Mouse (Mus musculus): ENCODE measurements around the gene Inf2. TPM values are rescaled to one million over a fixed set of nuclear protein-coding genes. Genes with fewer than 3 reads are reported as not detected.

The Inf2 gene
- polyA plus RNA-seq, 1 experiment from 2014 or later = 1.7 TPM

DNA sequence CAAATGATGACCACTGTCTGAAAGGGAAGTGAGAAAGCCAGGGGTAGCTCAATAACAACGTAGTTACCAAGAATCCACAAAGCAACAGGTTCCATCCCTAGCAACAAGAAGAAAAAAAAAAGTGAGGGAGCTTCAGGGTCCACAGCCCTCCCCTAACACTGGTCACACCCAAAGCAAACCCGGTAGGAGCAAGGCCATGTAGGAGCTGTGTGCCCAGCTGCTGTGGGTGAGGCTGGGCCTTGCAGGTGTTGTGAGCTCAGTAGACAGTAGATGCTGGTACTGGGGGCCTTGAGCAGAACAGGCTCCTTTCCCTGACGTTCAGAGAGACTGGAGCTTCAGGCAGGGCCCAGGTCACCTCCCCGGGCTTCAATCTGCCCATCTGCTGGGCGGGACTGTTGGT is 36.1 kb upstream of the Inf2 start:
- H3K4me2 ChIP-seq = no peak overlapping the region
- no peaks in the 10 kb centered on the region for H3K36me3 ChIP-seq
- H3K27ac ChIP-seq (replicated peaks) = no peak overlapping the region
- ATAC-seq (ENCODE audit: low FRiP score) = peak; percentile 40; the same call in 1 of the 2 replicates
- peaks cover 9% of the 10 kb centered on the region; the same call in 1 of the 2 replicates for H3K4me1 ChIP-seq
- H3K9ac ChIP-seq (replicated peaks) = 0 out of 2 replicates have a peak overlapping the region, but pooled peaks have one; percentile 7
- H3K4me3 ChIP-seq (replicated peaks) = no peak overlapping the region
- WGBS = 62% methylated on average over 5 of the region's 5 CpGs
- H3K9me3 ChIP-seq (replicated peaks) = no peaks in the 10 kb centered on the region
- H3K27me3 ChIP-seq (replicated peaks) = no peaks in the 10 kb centered on the region

DNA sequence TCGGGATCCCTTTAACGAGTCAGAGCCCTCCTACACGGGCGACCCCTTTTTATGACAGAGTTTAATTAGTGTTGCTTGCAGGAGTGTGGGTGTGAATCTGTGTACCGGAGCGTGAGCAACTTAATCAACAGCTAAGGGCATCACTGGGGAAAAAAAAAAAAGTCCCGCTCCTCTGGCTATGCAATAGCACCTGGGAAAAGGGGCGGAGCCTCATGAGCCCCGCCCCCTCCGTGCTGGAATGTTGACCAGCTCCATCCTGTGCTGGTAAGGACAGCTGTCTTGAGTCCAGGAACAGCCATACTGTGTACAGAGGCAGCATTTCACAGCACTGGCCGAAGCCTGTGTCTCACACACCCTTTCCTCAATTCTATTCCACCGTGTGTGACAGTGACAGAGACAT is 33.7 kb upstream of the Inf2 start:
- Histone ChIP-seq H3K4me2 (no peak overlapping the region), H3K4me1 (peaks cover 9% of the 10 kb centered on the region; the same call in 1 of the 2 replicates), H3K27me3 (replicated peaks) (no peaks in the 10 kb centered on the region), H3K4me3 (replicated peaks) (no peak overlapping the region), H3K36me3 (no peaks in the 10 kb centered on the region), H3K9me3 (replicated peaks) (no peaks in the 10 kb centered on the region), H3K27ac (replicated peaks) (no peak overlapping the region), H3K9ac (replicated peaks) (no peak overlapping the region)
- no peak for ATAC-seq (ENCODE audit: low FRiP score)
- WGBS = 20% methylated on average over 12 of the region's 12 CpGs

DNA sequence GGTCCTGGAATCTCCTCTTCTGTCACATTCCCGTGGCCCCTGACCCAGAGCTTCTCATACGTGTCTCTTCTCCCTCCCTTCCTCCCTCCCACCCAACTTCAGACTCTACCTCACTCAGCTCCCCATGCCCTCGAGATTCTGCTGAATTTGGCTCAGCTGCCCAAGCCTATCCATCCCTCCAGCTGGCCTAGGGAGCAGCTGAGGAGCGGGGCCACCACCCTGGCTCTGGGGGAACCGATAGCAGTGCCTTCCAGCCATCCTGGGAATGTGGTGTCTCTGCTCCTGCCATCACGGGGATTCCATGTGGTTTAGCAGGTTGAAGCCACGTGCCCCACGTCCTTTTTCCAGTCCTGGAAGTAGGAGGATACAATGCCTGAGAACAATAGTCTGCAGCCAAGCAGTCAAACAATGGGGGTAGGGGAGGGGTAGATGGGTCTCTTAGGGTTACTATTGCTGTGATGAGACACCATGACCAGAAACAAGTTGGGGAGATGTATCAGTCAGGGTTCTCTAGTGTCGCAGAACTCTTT is 32.0 kb upstream of the Inf2 start:
- H3K4me1 ChIP-seq = peaks cover 9% of the 10 kb centered on the region; the same call in 1 of the 2 replicates
- no peak overlapping the region for H3K27ac ChIP-seq (replicated peaks)
- H3K4me2 ChIP-seq = no peak overlapping the region
- no peaks in the 10 kb centered on the region for H3K9me3 ChIP-seq (replicated peaks)
- 75% methylated on average over 9 of the region's 9 CpGs for WGBS
- no peak for ATAC-seq (ENCODE audit: low FRiP score)
- H3K9ac ChIP-seq (replicated peaks) = no peak overlapping the region
- no peaks in the 10 kb centered on the region for H3K27me3 ChIP-seq (replicated peaks)
- no peaks in the 10 kb centered on the region for H3K36me3 ChIP-seq
- no peak overlapping the region for H3K4me3 ChIP-seq (replicated peaks)

DNA sequence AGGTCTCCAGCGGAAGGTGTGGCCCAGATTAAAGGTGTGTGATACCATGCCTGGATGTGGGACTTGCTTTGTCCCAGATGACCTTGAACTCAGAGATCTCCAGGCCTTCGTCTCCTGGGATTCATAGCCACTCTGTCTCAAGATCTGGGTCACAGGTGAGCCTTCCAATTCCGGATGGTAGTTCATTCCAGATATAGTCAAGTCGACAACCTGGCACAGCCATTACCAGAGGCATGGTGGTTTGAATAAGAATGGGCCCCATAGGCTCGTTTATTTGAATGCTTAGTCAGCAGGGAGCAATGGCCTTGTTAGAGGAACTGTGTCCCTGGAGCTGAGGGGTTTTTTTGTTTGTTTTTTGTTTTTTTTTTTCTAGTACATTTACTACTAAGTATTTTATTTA is 31.4 kb upstream of the Inf2 start:
- H3K4me3 ChIP-seq (replicated peaks) = no peak overlapping the region
- no peak overlapping the region for H3K27ac ChIP-seq (replicated peaks)
- no peak overlapping the region for H3K9ac ChIP-seq (replicated peaks)
- H3K4me1 ChIP-seq = peaks cover 5% of the 10 kb centered on the region; the same call in 1 of the 2 replicates
- no peak overlapping the region for H3K4me2 ChIP-seq
- no peaks in the 10 kb centered on the region for H3K36me3 ChIP-seq
- no peaks in the 10 kb centered on the region for H3K9me3 ChIP-seq (replicated peaks)
- ATAC-seq (ENCODE audit: low FRiP score) = no peak
- no peaks in the 10 kb centered on the region for H3K27me3 ChIP-seq (replicated peaks)
- WGBS = 76% methylated on average over 5 of the region's 5 CpGs

DNA sequence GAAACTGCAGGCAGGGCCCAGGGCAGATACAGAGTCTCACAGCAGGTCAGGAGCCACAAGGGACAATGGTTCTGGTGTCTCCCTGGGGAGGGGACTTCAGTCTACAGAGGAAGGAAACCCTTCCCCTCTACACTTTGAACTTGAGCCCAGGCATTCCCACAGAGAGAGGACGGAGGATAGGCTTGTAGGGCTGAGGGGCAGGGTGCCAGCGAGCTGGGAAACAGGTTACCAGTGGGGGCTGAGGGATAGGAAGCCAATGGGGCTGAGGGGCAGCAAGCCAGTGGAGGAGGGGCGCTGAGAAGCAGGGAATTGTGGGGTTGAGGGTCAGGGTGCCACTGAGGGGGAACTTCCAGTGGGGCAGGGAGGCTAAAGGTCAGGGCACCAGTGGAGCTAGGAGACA is 29.4 kb upstream of the Inf2 start:
- no peaks in the 10 kb centered on the region for H3K27me3 ChIP-seq (replicated peaks)
- 55% methylated on average over 3 of the region's 3 CpGs for WGBS
- H3K27ac ChIP-seq (replicated peaks) = no peak overlapping the region
- no peak for ATAC-seq (ENCODE audit: low FRiP score)
- no peaks in the 10 kb centered on the region for H3K4me1 ChIP-seq
- no peaks in the 10 kb centered on the region for H3K9me3 ChIP-seq (replicated peaks)
- no peak overlapping the region for H3K4me3 ChIP-seq (replicated peaks)
- H3K9ac ChIP-seq (replicated peaks) = no peak overlapping the region
- no peak overlapping the region for H3K4me2 ChIP-seq
- no peaks in the 10 kb centered on the region for H3K36me3 ChIP-seq

DNA sequence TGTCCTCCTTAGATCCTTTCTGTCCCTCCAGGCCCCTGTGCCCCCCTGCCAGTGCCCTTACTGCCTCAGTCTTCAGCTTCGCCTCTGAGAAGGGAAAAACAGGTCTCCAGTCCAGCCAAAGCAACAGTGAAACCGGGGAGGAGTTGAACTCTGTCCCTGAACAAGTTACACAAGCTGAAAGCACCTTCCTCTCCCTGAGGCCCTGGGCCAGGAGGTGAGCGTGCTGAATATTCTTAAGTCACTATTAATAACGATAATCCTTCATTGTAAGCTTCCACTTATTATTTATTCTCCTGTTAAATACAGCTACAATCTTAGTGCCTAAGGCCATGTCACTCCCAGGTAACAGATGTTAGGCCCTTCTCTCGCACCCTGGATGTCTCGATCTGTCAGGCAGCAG is 28.9 kb upstream of the Inf2 start:
- H3K4me1 ChIP-seq = no peaks in the 10 kb centered on the region
- no peaks in the 10 kb centered on the region for H3K9me3 ChIP-seq (replicated peaks)
- 82% methylated on average over 6 of the region's 6 CpGs for WGBS
- no peak for ATAC-seq (ENCODE audit: low FRiP score)
- no peak overlapping the region for H3K4me3 ChIP-seq (replicated peaks)
- H3K9ac ChIP-seq (replicated peaks) = no peak overlapping the region
- no peak overlapping the region for H3K4me2 ChIP-seq
- no peaks in the 10 kb centered on the region for H3K36me3 ChIP-seq
- no peaks in the 10 kb centered on the region for H3K27me3 ChIP-seq (replicated peaks)
- H3K27ac ChIP-seq (replicated peaks) = no peak overlapping the region

DNA sequence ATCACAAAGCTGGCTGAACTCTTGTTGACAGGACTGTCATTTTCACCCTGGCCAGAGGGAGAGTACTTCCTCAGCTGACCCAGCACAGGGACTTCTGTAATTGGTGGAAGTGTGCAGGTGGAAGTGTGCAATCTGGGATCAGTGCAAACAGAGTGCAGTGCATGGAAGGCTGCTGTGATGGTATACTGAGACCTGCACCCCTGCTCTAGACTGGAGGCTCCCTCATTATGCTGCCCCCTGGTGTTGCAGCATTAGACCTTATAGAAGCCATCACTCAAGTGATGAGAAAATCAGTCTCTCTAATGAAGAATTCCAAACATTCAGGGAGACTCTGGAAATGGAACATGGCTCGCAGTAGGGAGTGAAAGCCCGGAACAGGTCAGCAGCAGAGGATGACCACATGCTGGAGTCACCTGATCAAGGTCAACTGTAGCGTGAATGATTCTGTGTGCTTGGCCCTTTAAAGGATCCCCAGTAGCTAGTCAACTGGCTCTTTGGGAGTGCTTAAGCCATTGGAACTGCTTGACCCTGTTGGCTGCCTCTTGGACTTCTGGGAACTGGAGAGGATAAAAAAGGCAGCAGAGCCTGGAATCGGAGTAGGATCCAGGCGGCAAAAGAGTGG is 28.3 kb upstream of the Inf2 start:
- Histone ChIP-seq H3K4me2 (no peak overlapping the region), H3K9ac (replicated peaks) (no peak overlapping the region), H3K4me3 (replicated peaks) (no peak overlapping the region), H3K27ac (replicated peaks) (no peak overlapping the region), H3K36me3 (no peaks in the 10 kb centered on the region), H3K4me1 (no peaks in the 10 kb centered on the region), H3K9me3 (replicated peaks) (no peaks in the 10 kb centered on the region), H3K27me3 (replicated peaks) (no peaks in the 10 kb centered on the region)
- WGBS = 64% methylated on average over 5 of the region's 5 CpGs
- no peak for ATAC-seq (ENCODE audit: low FRiP score)

DNA sequence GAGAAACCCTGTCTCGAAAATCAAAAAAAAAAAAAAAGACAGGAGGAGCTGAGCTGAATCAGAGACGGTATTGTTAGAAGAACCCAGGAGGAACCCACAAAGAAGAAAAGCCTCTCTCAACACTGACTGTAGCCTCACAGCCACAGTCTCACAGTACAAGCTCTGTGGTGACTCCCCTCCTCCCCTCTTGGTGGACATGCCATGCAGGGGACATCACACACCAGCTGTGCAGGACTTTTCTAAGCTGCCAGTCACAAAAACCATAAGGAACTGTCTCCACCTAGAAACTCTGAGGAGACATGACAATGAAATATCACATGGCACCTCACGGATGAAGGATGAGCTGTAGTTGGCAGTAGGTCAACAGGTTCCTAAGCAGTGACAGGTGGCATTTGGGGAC is 27.4 kb upstream of the Inf2 start:
- H3K27ac ChIP-seq (replicated peaks) = no peak overlapping the region
- H3K4me3 ChIP-seq (replicated peaks) = no peak overlapping the region
- H3K4me2 ChIP-seq = no peak overlapping the region
- 69% methylated on average over 3 of the region's 3 CpGs for WGBS
- no peak for ATAC-seq (ENCODE audit: low FRiP score)
- H3K27me3 ChIP-seq (replicated peaks) = no peaks in the 10 kb centered on the region
- no peaks in the 10 kb centered on the region for H3K9me3 ChIP-seq (replicated peaks)
- H3K9ac ChIP-seq (replicated peaks) = no peak overlapping the region
- no peaks in the 10 kb centered on the region for H3K4me1 ChIP-seq
- no peaks in the 10 kb centered on the region for H3K36me3 ChIP-seq

DNA sequence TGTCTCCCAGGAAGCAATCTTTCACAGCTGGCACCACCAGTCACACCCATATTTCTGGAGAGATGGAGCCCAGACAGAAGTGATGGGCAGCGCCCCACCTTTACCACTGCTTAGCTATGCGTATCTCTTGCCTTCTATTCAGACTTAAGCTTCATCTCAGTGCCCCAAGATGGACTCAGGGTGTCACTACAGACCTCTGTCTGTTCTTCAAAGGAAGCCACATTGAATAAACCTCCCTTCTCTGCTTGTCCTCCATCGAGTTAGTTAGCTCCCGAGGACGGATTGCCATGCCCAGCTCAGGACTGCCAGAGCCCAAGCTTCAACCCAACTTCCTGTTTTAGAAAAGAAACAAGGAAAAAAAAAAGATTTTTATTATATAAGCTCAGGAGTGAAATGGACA is 26.1 kb upstream of the Inf2 start:
- Histone ChIP-seq H3K27ac (replicated peaks) (no peak overlapping the region), H3K4me2 (no peak overlapping the region), H3K9ac (replicated peaks) (no peak overlapping the region), H3K4me1 (no peaks in the 10 kb centered on the region), H3K4me3 (replicated peaks) (no peak overlapping the region), H3K36me3 (no peaks in the 10 kb centered on the region), H3K9me3 (replicated peaks) (no peaks in the 10 kb centered on the region), H3K27me3 (replicated peaks) (no peaks in the 10 kb centered on the region)
- WGBS = 73% methylated on average over 5 of the region's 5 CpGs
- no peak for ATAC-seq (ENCODE audit: low FRiP score)

DNA sequence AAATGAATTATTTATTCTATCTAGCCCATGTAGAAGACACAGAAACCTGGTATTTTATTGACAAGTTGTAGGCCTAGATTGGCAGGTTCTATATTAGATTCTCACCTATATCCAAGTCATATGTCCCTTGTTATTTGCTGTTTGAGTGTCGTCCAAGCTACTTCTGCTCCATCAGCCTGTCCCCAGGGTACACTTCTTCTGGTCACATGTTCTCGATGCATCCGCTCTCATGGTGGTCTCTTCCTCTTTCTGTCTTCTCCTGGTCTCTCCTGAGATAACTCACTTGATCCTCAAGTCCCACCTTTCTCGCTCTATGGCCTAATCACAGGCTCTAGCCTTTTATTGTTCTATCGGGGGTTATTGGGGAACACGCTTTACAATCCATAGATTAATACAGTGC is 25.6 kb upstream of the Inf2 start:
- Histone ChIP-seq H3K9me3 (replicated peaks) (no peaks in the 10 kb centered on the region), H3K9ac (replicated peaks) (no peak overlapping the region), H3K4me2 (no peak overlapping the region), H3K27me3 (replicated peaks) (no peaks in the 10 kb centered on the region), H3K4me3 (replicated peaks) (no peak overlapping the region), H3K27ac (replicated peaks) (no peak overlapping the region), H3K36me3 (no peaks in the 10 kb centered on the region), H3K4me1 (no peaks in the 10 kb centered on the region)
- 79% methylated on average over 6 of the region's 6 CpGs for WGBS
- no peak for ATAC-seq (ENCODE audit: low FRiP score)

DNA sequence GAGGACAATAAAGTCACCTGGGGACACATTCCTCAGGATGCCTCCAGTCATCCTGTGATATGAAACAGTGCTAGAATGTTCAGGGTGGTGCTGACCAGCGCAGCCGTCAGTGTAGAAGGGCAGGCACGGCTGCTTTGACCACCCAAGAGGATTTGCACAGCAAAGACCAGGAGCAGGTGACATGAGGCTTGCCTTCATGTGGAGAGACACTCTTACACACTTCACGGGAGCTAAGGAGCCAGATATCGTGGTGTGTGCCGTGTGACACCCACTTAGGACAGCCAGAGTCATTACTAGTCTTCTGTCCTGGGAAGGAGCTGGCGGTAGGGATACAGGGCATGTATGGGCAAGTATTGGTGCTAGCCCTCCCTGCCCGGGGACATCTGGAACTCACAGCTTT is 18.4 kb upstream of the Inf2 start:
- H3K4me2 ChIP-seq = no peak overlapping the region
- H3K4me1 ChIP-seq = no peaks in the 10 kb centered on the region
- WGBS = 93% methylated on average over 8 of the region's 8 CpGs
- no peak overlapping the region for H3K4me3 ChIP-seq (replicated peaks)
- H3K27me3 ChIP-seq (replicated peaks) = no peaks in the 10 kb centered on the region
- H3K9me3 ChIP-seq (replicated peaks) = no peaks in the 10 kb centered on the region
- H3K9ac ChIP-seq (replicated peaks) = no peak overlapping the region
- no peaks in the 10 kb centered on the region for H3K36me3 ChIP-seq
- H3K27ac ChIP-seq (replicated peaks) = no peak overlapping the region
- no peak for ATAC-seq (ENCODE audit: low FRiP score)

DNA sequence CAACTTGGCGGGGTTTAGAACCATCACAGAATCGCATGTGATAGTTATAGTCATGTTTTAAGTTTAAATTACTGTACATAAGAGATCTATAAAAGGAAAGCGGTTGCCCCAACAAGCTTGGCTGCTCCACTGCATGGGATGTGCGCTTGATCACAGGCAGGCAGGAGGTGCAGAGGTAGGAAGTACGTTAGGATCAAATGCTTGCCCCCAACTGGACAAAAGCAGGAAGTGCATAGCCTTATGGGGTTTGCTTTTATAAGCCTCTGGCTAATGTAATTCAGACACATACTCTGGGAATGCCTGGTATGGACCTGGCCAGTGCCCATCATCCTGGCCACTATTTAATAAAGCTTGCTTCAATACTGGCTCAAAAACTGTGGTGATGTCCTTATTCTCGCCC is 17.5 kb upstream of the Inf2 start:
- H3K9ac ChIP-seq (replicated peaks) = no peak overlapping the region
- ATAC-seq (ENCODE audit: low FRiP score) = no peak
- no peaks in the 10 kb centered on the region for H3K9me3 ChIP-seq (replicated peaks)
- no peak overlapping the region for H3K27ac ChIP-seq (replicated peaks)
- H3K4me2 ChIP-seq = no peak overlapping the region
- no peaks in the 10 kb centered on the region for H3K36me3 ChIP-seq
- no peak overlapping the region for H3K4me3 ChIP-seq (replicated peaks)
- 63% methylated on average over 6 of the region's 6 CpGs for WGBS
- no peaks in the 10 kb centered on the region for H3K4me1 ChIP-seq
- H3K27me3 ChIP-seq (replicated peaks) = no peaks in the 10 kb centered on the region

All from neural tube, embryonic 15.5 days (tissue).